Mouse (Mus musculus): ENCODE results near the gene Spaca4. TPM values are rescaled to one million over a fixed set of nuclear protein-coding genes. Genes with fewer than 3 reads are reported as not detected.

Gene Spaca4
- not detected for polyA plus RNA-seq (2017; shearing (Covaris generic))

GRCm38 (mm10) chr7:45725713-45726112 is at the start of gene Spaca4:
Gene Spaca4 (minus strand): TSS chr7:45725813.

GRCm38 (mm10) chr7:45720413-45721233 is 5.0 kb downstream of the Spaca4 start, which contains the start of gene Fam83e:
Gene Fam83e (plus strand): TSS chr7:45721212.

GRCm38 (mm10) chr7:45717918-45718297 is 7.7 kb downstream of the Spaca4 start, which contains the start of gene Sphk2:
Gene Sphk2 (minus strand): TSS chr7:45718002.

GRCm38 (mm10) chr7:45715090-45715708 is 10.4 kb downstream of the Spaca4 start, which contains the start of gene Rpl18:
Gene Rpl18 (plus strand): TSS chr7:45715457.

GRCm38 (mm10) chr7:45704730-45705442 is 20.7 kb downstream of the Spaca4 start, which contains the start of gene Dbp:
Gene Dbp (plus strand): TSS chr7:45705088.

GRCm38 (mm10) chr7:45699523-45700141 is 26.0 kb downstream of the Spaca4 start, which contains the start of gene Car11:
Gene Car11 (plus strand): TSS chr7:45699843.

GRCm38 (mm10) chr7:45693921-45694591 is 31.6 kb downstream of the Spaca4 start, which contains the start of gene Sec1:
Gene Sec1 (minus strand): TSS chr7:45694402.

GRCm38 (mm10) chr7:45683396-45684050 is 42.1 kb downstream of the Spaca4 start, which contains the start of gene Ntn5:
Gene Ntn5 (plus strand): TSS chr7:45684022.

Other genes with a start within 250 kb of the Spaca4 start
- gene Tulp2, start 243.9 kb downstream of the Spaca4 start, polyA plus RNA-seq (2017; shearing (Covaris generic)): 2.3 TPM
- gene Gm45808, start 239.0 kb downstream of the Spaca4 start, polyA plus RNA-seq (2017; shearing (Covaris generic)): not detected
- gene Dhdh, start 237.0 kb downstream of the Spaca4 start, polyA plus RNA-seq (2017; shearing (Covaris generic)): 0.60 TPM
- gene Nucb1, start 215.4 kb downstream of the Spaca4 start, polyA plus RNA-seq (2017; shearing (Covaris generic)): 208 TPM
- 868 TPM for gene Ppp1r15a, start 199.5 kb downstream of the Spaca4 start, polyA plus RNA-seq (2017; shearing (Covaris generic))
- 0.39 TPM for gene Plekha4, start 199.5 kb downstream of the Spaca4 start, polyA plus RNA-seq (2017; shearing (Covaris generic))
- 0.64 TPM for gene Hsd17b14, start 170.9 kb downstream of the Spaca4 start, polyA plus RNA-seq (2017; shearing (Covaris generic))
- gene Bcat2, start 155.7 kb downstream of the Spaca4 start, polyA plus RNA-seq (2017; shearing (Covaris generic)): 38.4 TPM
- not detected for gene Fgf21, start 110.3 kb downstream of the Spaca4 start, polyA plus RNA-seq (2017; shearing (Covaris generic))
- 0.21 TPM for gene Fut1, start 108.5 kb downstream of the Spaca4 start, polyA plus RNA-seq (2017; shearing (Covaris generic))
- gene Izumo1, start 104.0 kb downstream of the Spaca4 start, polyA plus RNA-seq (2017; shearing (Covaris generic)): not detected
- not detected for gene Rasip1, start 98.3 kb downstream of the Spaca4 start, polyA plus RNA-seq (2017; shearing (Covaris generic))
- not detected for gene Mamstr, start 85.8 kb downstream of the Spaca4 start, polyA plus RNA-seq (2017; shearing (Covaris generic))
- not detected for gene Fut2, start 59.4 kb downstream of the Spaca4 start, polyA plus RNA-seq (2017; shearing (Covaris generic))
- not detected for gene Ntn5, start 41.8 kb downstream of the Spaca4 start, polyA plus RNA-seq (2017; shearing (Covaris generic))
- not detected for gene Sec1, start 31.4 kb downstream of the Spaca4 start, polyA plus RNA-seq (2017; shearing (Covaris generic))
- 1.7 TPM for gene Car11, start 26.0 kb downstream of the Spaca4 start, polyA plus RNA-seq (2017; shearing (Covaris generic))
- gene Dbp, start 20.7 kb downstream of the Spaca4 start, polyA plus RNA-seq (2017; shearing (Covaris generic)): 13.8 TPM
- 1,532 TPM for gene Rpl18, start 10.4 kb downstream of the Spaca4 start, polyA plus RNA-seq (2017; shearing (Covaris generic))
- 23.7 TPM for gene Sphk2, start 7.8 kb downstream of the Spaca4 start, polyA plus RNA-seq (2017; shearing (Covaris generic))
- gene Fam83e, start 4.6 kb downstream of the Spaca4 start, polyA plus RNA-seq (2017; shearing (Covaris generic)): not detected
- gene Lmtk3, start 57.9 kb upstream of the Spaca4 start, polyA plus RNA-seq (2017; shearing (Covaris generic)): 0.21 TPM
- gene Sult2b1, start 58.9 kb upstream of the Spaca4 start, polyA plus RNA-seq (2017; shearing (Covaris generic)): 11.7 TPM
- gene Cyth2, start 88.8 kb upstream of the Spaca4 start, polyA plus RNA-seq (2017; shearing (Covaris generic)): 142 TPM
- not detected for gene Kcnj14, start 99.0 kb upstream of the Spaca4 start, polyA plus RNA-seq (2017; shearing (Covaris generic))
- 34.5 TPM for gene Grwd1, start 105.1 kb upstream of the Spaca4 start, polyA plus RNA-seq (2017; shearing (Covaris generic))
- 51.6 TPM for gene Kdelr1, start 147.0 kb upstream of the Spaca4 start, polyA plus RNA-seq (2017; shearing (Covaris generic))
- gene Grin2d, start 152.6 kb upstream of the Spaca4 start, polyA plus RNA-seq (2017; shearing (Covaris generic)): 0.47 TPM
- not detected for gene Syngr4, start 170.9 kb upstream of the Spaca4 start, polyA plus RNA-seq (2017; shearing (Covaris generic))
- 5.3 TPM for gene Tmem143, start 171.1 kb upstream of the Spaca4 start, polyA plus RNA-seq (2017; shearing (Covaris generic))
- 293 TPM for gene Emp3, start 195.6 kb upstream of the Spaca4 start, polyA plus RNA-seq (2017; shearing (Covaris generic))
- 1.3 TPM for gene Ccdc114, start 198.3 kb upstream of the Spaca4 start, polyA plus RNA-seq (2017; shearing (Covaris generic))